Mouse (Mus musculus) ES-Bruce4 (cell line): ENCODE measurements at regions not wholly inside any gene's neighbourhood (a gene's known extent, or its start where the extent isn't known, plus 50 kb on each side); places are given as distances from the start of the nearest gene placed in this dataset.

Source experiments
- CTCF ChIP-seq: IDR thresholded peaks from one replicate; pipeline ENCODE4 v1.8.1; 2011; ENCODE audit warnings: low read depth, low read length
- EP300 ChIP-seq: IDR thresholded peaks from 2 replicates; pipeline ENCODE4 v1.6.1; 2011; ENCODE audit warnings: low read depth, low read length; ENCODE audit not compliant: insufficient read depth

DNA sequence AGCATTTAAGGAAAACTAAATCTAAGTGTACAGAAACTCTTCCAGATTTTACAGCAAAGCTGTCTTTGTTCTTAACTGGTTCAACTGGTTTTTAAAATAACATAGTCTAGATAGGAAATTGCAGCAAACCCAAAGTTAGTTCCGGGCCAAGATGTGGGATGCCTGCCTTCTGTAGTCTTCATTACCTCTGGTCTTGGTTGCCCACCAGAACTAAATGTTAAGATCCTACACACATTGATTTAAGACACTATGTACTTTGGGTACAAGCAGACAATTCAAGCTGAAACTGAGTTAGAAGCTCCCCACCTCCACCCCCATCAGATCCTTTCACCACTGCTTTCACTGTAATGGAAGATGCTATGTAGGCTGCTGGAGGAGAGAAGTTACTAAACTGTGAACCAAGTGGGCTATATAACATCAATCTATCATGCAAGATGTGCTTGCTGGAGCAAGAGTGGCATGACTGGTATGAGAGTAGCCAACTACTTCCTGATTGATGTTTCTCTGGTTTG, 129.8 kb upstream of the Ddit4l start:
- TF ChIP-seq CTCF: no peak
- no peak for TF ChIP-seq EP300
